Mouse (Mus musculus): ENCODE measurements at regions not wholly inside any gene's neighbourhood (a gene's known extent, or its start where the extent isn't known, plus 50 kb on each side); places are given as distances from the start of the nearest gene placed in this dataset.

GRCm38 (mm10) chr13:52273502-52274246 is 257.4 kb downstream of the Diras2 start:
- H3K27ac ChIP-seq (ENCODE audit: low read depth, low read length) = no peak overlapping the region

GRCm38 (mm10) chr13:52275196-52275595 is 255.9 kb downstream of the Diras2 start:
- no peak overlapping the region for H3K27ac ChIP-seq (ENCODE audit: low read depth, low read length)
- no peaks in the 10 kb centered on the region; the same call in 1 of the 2 replicates for H3K27me3 ChIP-seq (ENCODE audit: control insufficient read depth, insufficient read depth, low read length)
- no peaks in the 10 kb centered on the region for H3K9me3 ChIP-seq (ENCODE audit: control insufficient read depth, low read length)
- ATAC-seq (ENCODE audit: low FRiP score) = no peak
- no peak overlapping the region for H3K4me2 ChIP-seq
- H3K9ac ChIP-seq (ENCODE audit: low read length) = no peak overlapping the region
- H3K36me3 ChIP-seq (ENCODE audit: control insufficient read depth, insufficient read depth, low read length) = no peaks in the 10 kb centered on the region
- H3K4me1 ChIP-seq (ENCODE audit: control insufficient read depth, insufficient read depth, low read length) = no peaks in the 10 kb centered on the region
- H3K4me3 ChIP-seq (ENCODE audit: low read depth, low read length) = no peak overlapping the region
- no peak for DNase-seq (ENCODE audit: low spot score, missing footprints)
- 71% methylated on average over 5 of the region's 5 CpGs for WGBS

More at GRCm38 (mm10) chr13:52273502-52274246, 257.4 kb downstream of the Diras2 start:
- ATAC-seq (ENCODE audit: low FRiP score) (no peak), DNase-seq (ENCODE audit: low spot score, missing footprints) (no peak)
- no peaks in the 10 kb centered on the region for H3K36me3 ChIP-seq (ENCODE audit: control insufficient read depth, insufficient read depth, low read length)
- WGBS = 90% methylated on average over 19 of the region's 19 CpGs
- no peak overlapping the region for H3K4me2 ChIP-seq
- H3K4me3 ChIP-seq (ENCODE audit: low read depth, low read length) = no peak overlapping the region
- H3K4me1 ChIP-seq (ENCODE audit: control insufficient read depth, insufficient read depth, low read length) = no peaks in the 10 kb centered on the region
- H3K27me3 ChIP-seq (ENCODE audit: control insufficient read depth, insufficient read depth, low read length) = no peaks in the 10 kb centered on the region; the same call in 1 of the 2 replicates
- H3K9ac ChIP-seq (ENCODE audit: low read length) = no peak overlapping the region
- no peaks in the 10 kb centered on the region for H3K9me3 ChIP-seq (ENCODE audit: control insufficient read depth, low read length)

GRCm38 (mm10) chr13:52275675-52276074 is 255.4 kb downstream of the Diras2 start:
- peak; percentile 93 for DNase-seq (ENCODE audit: low spot score, missing footprints)
- Histone ChIP-seq H3K9me3 (ENCODE audit: control insufficient read depth, low read length) (no peaks in the 10 kb centered on the region), H3K36me3 (ENCODE audit: control insufficient read depth, insufficient read depth, low read length) (no peaks in the 10 kb centered on the region), H3K4me1 (ENCODE audit: control insufficient read depth, insufficient read depth, low read length) (no peaks in the 10 kb centered on the region), H3K27me3 (ENCODE audit: control insufficient read depth, insufficient read depth, low read length) (no peaks in the 10 kb centered on the region; the same call in 1 of the 2 replicates), H3K4me3 (ENCODE audit: low read depth, low read length) (no peak overlapping the region), H3K4me2 (no peak overlapping the region), H3K27ac (ENCODE audit: low read depth, low read length) (no peak overlapping the region), H3K9ac (ENCODE audit: low read length) (no peak overlapping the region)
- WGBS = 11% methylated on average over 8 of the region's 8 CpGs
- peak; percentile 50; the same call in 1 of the 2 replicates for ATAC-seq (ENCODE audit: low FRiP score)

GRCm38 (mm10) chr13:52277195-52277594 is 253.9 kb downstream of the Diras2 start:
- no peaks in the 10 kb centered on the region for H3K4me1 ChIP-seq (ENCODE audit: control insufficient read depth, insufficient read depth, low read length)
- no peak overlapping the region for H3K4me3 ChIP-seq (ENCODE audit: low read depth, low read length)
- no peaks in the 10 kb centered on the region for H3K36me3 ChIP-seq (ENCODE audit: control insufficient read depth, insufficient read depth, low read length)
- H3K27me3 ChIP-seq (ENCODE audit: control insufficient read depth, insufficient read depth, low read length) = no peaks in the 10 kb centered on the region; the same call in 1 of the 2 replicates
- ATAC-seq (ENCODE audit: low FRiP score) (no peak), DNase-seq (ENCODE audit: low spot score, missing footprints) (no peak)
- no peak overlapping the region for H3K4me2 ChIP-seq
- 85% methylated on average over 3 of the region's 3 CpGs for WGBS
- H3K27ac ChIP-seq (ENCODE audit: low read depth, low read length) = no peak overlapping the region
- H3K9ac ChIP-seq (ENCODE audit: low read length) = no peak overlapping the region
- H3K9me3 ChIP-seq (ENCODE audit: control insufficient read depth, low read length) = no peaks in the 10 kb centered on the region

GRCm38 (mm10) chr13:52278831-52279230 is 252.2 kb downstream of the Diras2 start:
- H3K27me3 ChIP-seq (ENCODE audit: control insufficient read depth, insufficient read depth, low read length) = no peaks in the 10 kb centered on the region; the same call in 1 of the 2 replicates
- no peaks in the 10 kb centered on the region for H3K4me1 ChIP-seq (ENCODE audit: control insufficient read depth, insufficient read depth, low read length)
- WGBS = 87% methylated on average over 1 of the region's 1 CpGs
- H3K27ac ChIP-seq (ENCODE audit: low read depth, low read length) = no peak overlapping the region
- H3K9ac ChIP-seq (ENCODE audit: low read length) = no peak overlapping the region
- no peaks in the 10 kb centered on the region for H3K9me3 ChIP-seq (ENCODE audit: control insufficient read depth, low read length)
- H3K4me2 ChIP-seq = no peak overlapping the region
- no peaks in the 10 kb centered on the region for H3K36me3 ChIP-seq (ENCODE audit: control insufficient read depth, insufficient read depth, low read length)
- DNase-seq (ENCODE audit: low spot score, missing footprints) = no peak
- no peak overlapping the region for H3K4me3 ChIP-seq (ENCODE audit: low read depth, low read length)
- ATAC-seq (ENCODE audit: low FRiP score) = no peak

- 80% methylated on average over 11 of the region's 11 CpGs for WGBS
- H3K9me3 ChIP-seq (ENCODE audit: control insufficient read depth, low read length) = no peaks in the 10 kb centered on the region
- H3K9ac ChIP-seq (ENCODE audit: low read length) = no peak overlapping the region
- H3K36me3 ChIP-seq (ENCODE audit: control insufficient read depth, insufficient read depth, low read length) = no peaks in the 10 kb centered on the region
- H3K4me2 ChIP-seq = no peak overlapping the region
- H3K4me3 ChIP-seq (ENCODE audit: low read depth, low read length) = no peak overlapping the region
- H3K27ac ChIP-seq (ENCODE audit: low read depth, low read length) = no peak overlapping the region
- H3K27me3 ChIP-seq (ENCODE audit: control insufficient read depth, insufficient read depth, low read length) = no peaks in the 10 kb centered on the region; the same call in 1 of the 2 replicates
- DNase-seq (ENCODE audit: low spot score, missing footprints) = no peak
- H3K4me1 ChIP-seq (ENCODE audit: control insufficient read depth, insufficient read depth, low read length) = no peaks in the 10 kb centered on the region
- no peak for ATAC-seq (ENCODE audit: low FRiP score)
Measured at GRCm38 (mm10) chr13:52279281-52279969, 251.7 kb downstream of the Diras2 start.

GRCm38 (mm10) chr13:52279970-52280348 is 251.1 kb downstream of the Diras2 start:
- ATAC-seq (ENCODE audit: low FRiP score) (no peak), DNase-seq (ENCODE audit: low spot score, missing footprints) (no peak)
- no peaks in the 10 kb centered on the region for H3K36me3 ChIP-seq (ENCODE audit: control insufficient read depth, insufficient read depth, low read length)
- H3K4me2 ChIP-seq = no peak overlapping the region
- H3K4me3 ChIP-seq (ENCODE audit: low read depth, low read length) = no peak overlapping the region
- no peaks in the 10 kb centered on the region for H3K4me1 ChIP-seq (ENCODE audit: control insufficient read depth, insufficient read depth, low read length)
- no peaks in the 10 kb centered on the region for H3K9me3 ChIP-seq (ENCODE audit: control insufficient read depth, low read length)
- H3K9ac ChIP-seq (ENCODE audit: low read length) = no peak overlapping the region
- H3K27me3 ChIP-seq (ENCODE audit: control insufficient read depth, insufficient read depth, low read length) = no peaks in the 10 kb centered on the region; the same call in 1 of the 2 replicates
- 90% methylated on average over 5 of the region's 5 CpGs for WGBS
- H3K27ac ChIP-seq (ENCODE audit: low read depth, low read length) = no peak overlapping the region

- H3K27me3 ChIP-seq (ENCODE audit: control insufficient read depth, insufficient read depth, low read length) = no peaks in the 10 kb centered on the region; the same call in 1 of the 2 replicates
- WGBS = 74% methylated on average over 2 of the region's 2 CpGs
- H3K4me2 ChIP-seq = no peak overlapping the region
- H3K4me1 ChIP-seq (ENCODE audit: control insufficient read depth, insufficient read depth, low read length) = no peaks in the 10 kb centered on the region
- DNase-seq (ENCODE audit: low spot score, missing footprints) = no peak
- H3K4me3 ChIP-seq (ENCODE audit: low read depth, low read length) = no peak overlapping the region
- no peak overlapping the region for H3K27ac ChIP-seq (ENCODE audit: low read depth, low read length)
- H3K9me3 ChIP-seq (ENCODE audit: control insufficient read depth, low read length) = no peaks in the 10 kb centered on the region
- no peak for ATAC-seq (ENCODE audit: low FRiP score)
- no peaks in the 10 kb centered on the region for H3K36me3 ChIP-seq (ENCODE audit: control insufficient read depth, insufficient read depth, low read length)
- no peak overlapping the region for H3K9ac ChIP-seq (ENCODE audit: low read length)
Measured at GRCm38 (mm10) chr13:52281271-52281670, 249.8 kb downstream of the Diras2 start.

- WGBS = 85% methylated on average over 13 of the region's 13 CpGs
- ATAC-seq (ENCODE audit: low FRiP score) = no peak
- H3K4me2 ChIP-seq = no peak overlapping the region
- no peaks in the 10 kb centered on the region for H3K27me3 ChIP-seq (ENCODE audit: control insufficient read depth, insufficient read depth, low read length)
- no peak overlapping the region for H3K4me3 ChIP-seq (ENCODE audit: low read depth, low read length)
- no peak overlapping the region for H3K9ac ChIP-seq (ENCODE audit: low read length)
- no peaks in the 10 kb centered on the region for H3K9me3 ChIP-seq (ENCODE audit: control insufficient read depth, low read length)
- H3K27ac ChIP-seq (ENCODE audit: low read depth, low read length) = no peak overlapping the region
- H3K4me1 ChIP-seq (ENCODE audit: control insufficient read depth, insufficient read depth, low read length) = no peaks in the 10 kb centered on the region
- DNase-seq (ENCODE audit: low spot score, missing footprints) = no peak
- H3K36me3 ChIP-seq (ENCODE audit: control insufficient read depth, insufficient read depth, low read length) = no peaks in the 10 kb centered on the region
Measured at GRCm38 (mm10) chr13:52282500-52282899, 248.6 kb downstream of the Diras2 start.

Measured in midbrain, embryonic 11.5 days (tissue).